Mouse (Mus musculus) megakaryocyte, embryonic 14.5 days (primary cell): ENCODE results near the gene Adamts14. TPM values are rescaled to one million over a fixed set of nuclear protein-coding genes. Genes with fewer than 3 reads are reported as not detected.

Experiments
- H3K27me3 ChIP-seq: replicated peaks from 2 replicates; pipeline ENCODE3; 2012; ENCODE audit warnings: inconsistent platforms
- H3K36me3 ChIP-seq: replicated peaks from 2 replicates; pipeline ENCODE3; 2012; ENCODE audit warnings: low read length, inconsistent platforms, mixed read lengths
- H3K4me1 ChIP-seq: 2 replicates; pipeline ENCODE4 v1.6.1; 2012; ENCODE audit warnings: inconsistent platforms
- H3K4me3 ChIP-seq: replicated peaks from 2 replicates; pipeline ENCODE3; 2012; ENCODE audit warnings: moderate library complexity, mild to moderate bottlenecking, inconsistent platforms
- H3K9me3 ChIP-seq: 2 replicates; pipeline ENCODE4 v1.6.1; 2012; ENCODE audit warnings: inconsistent platforms
- FLI1 ChIP-seq: IDR thresholded peaks from 2 replicates; pipeline ENCODE4 v1.6.1; 2012; ENCODE audit warnings: low read length, inconsistent platforms, mixed read lengths
- GATA1 ChIP-seq: IDR thresholded peaks from 3 replicates; pipeline ENCODE4 v1.6.1; 2012; ENCODE audit warnings: mixed read lengths, low read length, inconsistent platforms, borderline replicate concordance
- polyA plus RNA-seq: library from polyadenylated mRNA; stranded (reverse); fragments of >175 nt; gene quantifications from 2 replicates; pipeline ENCODE4 v1.2.3, GENCODE M21; 2012; ENCODE audit warnings: low replicate concordance; ENCODE audit not compliant: insufficient read depth

Adamts14 gene
- polyA plus RNA-seq, 1 experiment, result 0.12 TPM

DNA sequence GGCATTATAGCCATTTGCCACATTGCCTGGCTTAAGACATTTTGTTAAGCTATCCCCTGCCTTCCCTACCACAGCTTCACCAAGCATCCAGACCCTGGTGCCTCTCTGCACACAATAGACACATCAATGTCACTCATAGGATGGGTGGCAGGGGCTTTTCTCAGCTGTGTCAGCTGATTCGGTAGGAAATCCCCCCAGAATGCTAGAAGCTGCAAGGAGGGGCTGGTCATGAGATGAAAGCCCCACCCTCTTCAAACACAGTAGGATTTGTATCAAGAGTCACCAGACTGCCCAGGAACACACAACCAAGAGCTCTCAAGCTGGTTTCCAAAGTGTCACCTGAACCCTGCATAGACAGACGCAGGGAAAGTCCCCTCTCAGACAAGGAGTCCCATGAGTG is 104.8 kb downstream of the Adamts14 start:
- Histone ChIP-seq H3K9me3 (no peaks in the 10 kb centered on the region), H3K27me3 (peaks cover 43% of the 10 kb centered on the region), H3K36me3 (no peaks in the 10 kb centered on the region), H3K4me1 (no peaks in the 10 kb centered on the region), H3K4me3 (no peak overlapping the region)
- TF ChIP-seq GATA1 (no peak), FLI1 (no peak)

DNA sequence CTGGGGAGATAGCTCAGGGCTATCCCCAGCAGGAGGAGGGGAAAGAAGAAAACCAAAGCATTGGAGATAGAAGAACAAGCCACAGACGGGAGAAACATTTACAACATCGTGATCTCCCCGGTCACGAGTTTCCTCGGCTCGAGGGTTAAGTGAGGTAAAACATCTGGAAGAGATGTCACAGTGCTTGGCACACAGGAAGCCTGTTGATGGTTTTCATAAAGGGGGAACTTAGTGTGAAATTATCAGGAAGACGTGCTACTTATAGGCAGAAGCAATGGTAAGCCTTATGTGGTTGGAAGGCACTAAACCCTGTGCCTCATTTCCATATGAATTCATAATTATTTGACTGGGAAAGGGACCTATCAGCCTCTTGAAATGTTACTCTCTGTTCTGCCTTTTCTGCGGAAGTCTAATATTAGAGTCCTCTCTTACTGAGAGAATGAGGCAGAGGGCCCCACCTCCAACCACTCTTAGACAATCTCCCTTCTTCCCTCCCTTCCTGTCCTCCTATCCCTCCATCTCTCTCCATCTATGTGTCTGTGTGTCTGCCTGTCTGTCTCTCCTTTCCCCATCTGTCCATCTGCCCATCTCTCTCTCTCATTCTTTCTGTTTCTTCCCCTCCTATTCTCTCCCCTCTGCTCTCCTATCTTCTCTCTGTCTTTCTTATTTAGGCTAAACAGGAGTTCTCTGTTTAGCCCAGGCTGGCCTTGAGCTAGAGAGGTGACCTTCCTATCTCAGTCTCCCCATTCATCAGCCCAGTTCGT is 105.7 kb downstream of the Adamts14 start:
- no peaks in the 10 kb centered on the region for H3K36me3 ChIP-seq
- no peaks in the 10 kb centered on the region for H3K9me3 ChIP-seq
- no peak for TF ChIP-seq GATA1
- TF ChIP-seq FLI1, result no peak
- no peak overlapping the region for H3K4me3 ChIP-seq
- peaks cover 36% of the 10 kb centered on the region for H3K27me3 ChIP-seq
- no peaks in the 10 kb centered on the region for H3K4me1 ChIP-seq

DNA sequence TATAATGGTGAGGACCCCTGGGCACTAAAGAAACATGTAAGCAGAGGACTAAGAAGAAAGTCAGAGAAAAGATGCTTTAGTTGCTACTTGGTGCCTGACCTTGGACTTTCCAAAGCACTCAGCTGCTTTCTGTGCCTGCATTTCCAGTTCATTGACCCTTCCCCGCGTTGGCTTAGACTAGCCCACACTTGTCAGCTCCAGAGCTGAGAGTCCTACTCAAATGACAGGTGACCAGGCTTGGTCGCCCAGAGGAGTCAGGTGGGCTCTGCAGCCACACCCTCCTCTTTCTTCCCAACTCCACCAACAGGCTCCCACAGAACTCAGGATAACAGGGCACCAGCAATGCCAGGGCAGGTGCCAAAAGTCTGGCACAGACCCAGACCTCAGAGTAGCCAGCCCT is 110.9 kb downstream of the Adamts14 start:
- H3K27me3 ChIP-seq, result peaks cover 23% of the 10 kb centered on the region
- H3K9me3 ChIP-seq, result peaks cover under 1% of the 10 kb centered on the region; the same call in 1 of the 2 replicates
- H3K4me1 ChIP-seq, result no peaks in the 10 kb centered on the region
- no peaks in the 10 kb centered on the region for H3K36me3 ChIP-seq
- H3K4me3 ChIP-seq, result no peak overlapping the region
- no peak for TF ChIP-seq FLI1
- no peak for TF ChIP-seq GATA1

DNA sequence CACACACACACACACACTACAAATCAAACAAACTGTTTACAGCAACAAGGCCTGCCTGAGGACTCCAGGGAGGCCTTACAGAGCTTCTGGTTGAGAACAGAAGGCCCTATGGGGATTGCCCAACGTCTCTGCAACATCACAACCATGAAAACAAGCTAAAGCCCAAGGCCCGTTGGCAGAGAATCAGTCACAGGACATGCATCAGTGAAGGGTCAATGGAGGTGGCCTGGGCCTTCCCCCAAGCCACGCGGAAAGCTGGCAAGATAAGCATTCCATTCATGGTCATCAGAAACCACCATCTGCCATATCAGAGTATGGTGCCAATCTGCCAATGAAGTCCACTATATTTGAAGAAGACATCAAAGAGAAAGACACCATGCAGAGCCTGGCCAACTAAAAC is 112.6 kb downstream of the Adamts14 start:
- Histone ChIP-seq H3K36me3 (no peaks in the 10 kb centered on the region), H3K4me1 (no peaks in the 10 kb centered on the region), H3K27me3 (peaks cover 19% of the 10 kb centered on the region), H3K4me3 (no peak overlapping the region), H3K9me3 (peaks cover 11% of the 10 kb centered on the region)
- no peak for TF ChIP-seq GATA1
- TF ChIP-seq FLI1, result no peak

DNA sequence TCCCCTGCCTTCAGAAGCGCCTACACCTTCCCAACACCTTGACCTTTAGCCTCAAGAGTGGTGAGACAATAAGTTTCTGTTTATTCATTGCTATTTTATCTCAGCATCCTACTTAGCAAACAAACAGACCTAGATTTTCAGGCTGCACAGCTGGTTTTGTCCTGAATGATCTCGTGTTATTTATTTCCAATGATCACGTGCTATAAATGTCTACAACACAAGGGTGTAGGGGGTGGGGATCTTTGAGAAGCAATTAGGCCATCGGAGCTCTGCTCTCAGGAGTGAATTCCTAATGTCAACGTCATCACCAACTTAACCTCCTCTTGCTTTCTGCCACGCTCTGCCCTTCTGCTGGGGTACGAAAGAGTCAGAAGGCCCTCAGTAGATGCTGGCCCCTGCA is 113.1 kb downstream of the Adamts14 start:
- H3K4me1 ChIP-seq, result no peaks in the 10 kb centered on the region
- peaks cover 22% of the 10 kb centered on the region for H3K27me3 ChIP-seq
- H3K9me3 ChIP-seq, result peaks cover 11% of the 10 kb centered on the region
- TF ChIP-seq GATA1, result no peak
- H3K4me3 ChIP-seq, result no peak overlapping the region
- no peaks in the 10 kb centered on the region for H3K36me3 ChIP-seq

DNA sequence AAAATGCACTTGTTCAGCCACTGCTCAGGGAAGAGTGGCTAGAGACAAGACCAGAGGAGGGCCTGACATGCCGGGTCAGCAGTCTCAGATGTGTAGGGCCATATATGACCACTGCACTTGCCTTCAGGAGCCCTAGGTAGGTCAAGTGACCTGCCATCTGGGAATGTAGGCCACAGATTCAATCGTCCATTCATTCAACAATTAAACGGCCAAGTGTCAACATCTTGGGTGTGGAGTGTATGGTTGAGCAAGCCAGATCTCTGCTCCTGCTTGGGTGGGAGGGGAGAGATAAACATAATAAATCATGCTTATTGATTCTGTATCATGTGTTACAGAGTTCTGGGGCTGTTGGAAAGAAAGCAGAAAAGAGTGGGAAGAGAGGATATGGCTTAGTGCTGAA is 114.6 kb downstream of the Adamts14 start:
- Histone ChIP-seq H3K36me3 (no peaks in the 10 kb centered on the region), H3K27me3 (peaks cover 22% of the 10 kb centered on the region), H3K4me3 (no peak overlapping the region), H3K4me1 (no peaks in the 10 kb centered on the region), H3K9me3 (peaks cover 11% of the 10 kb centered on the region)
- TF ChIP-seq GATA1 (no peak), FLI1 (no peak)

DNA sequence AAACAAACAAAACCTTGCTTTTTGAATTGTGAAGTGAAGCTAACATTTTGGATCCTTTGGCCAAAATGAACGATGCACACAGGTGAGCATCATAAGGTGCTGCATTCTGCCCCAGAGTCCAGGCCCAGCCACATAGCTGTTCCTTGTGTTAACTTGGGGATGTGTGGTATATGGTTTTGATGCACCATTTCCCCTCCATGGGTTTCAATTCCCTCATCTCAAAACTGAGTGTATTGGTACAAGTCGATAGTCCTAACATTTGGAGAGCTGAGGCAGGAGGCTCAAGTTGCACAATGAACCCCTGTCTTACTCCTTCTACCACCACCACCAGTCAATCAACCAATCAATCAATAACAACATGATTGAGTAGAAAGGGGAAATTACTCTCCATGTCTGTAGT is 116.8 kb downstream of the Adamts14 start:
- TF ChIP-seq FLI1 (no peak), GATA1 (no peak)
- Histone ChIP-seq H3K4me3 (no peak overlapping the region), H3K27me3 (peaks cover 26% of the 10 kb centered on the region), H3K9me3 (peaks cover 11% of the 10 kb centered on the region), H3K36me3 (no peaks in the 10 kb centered on the region), H3K4me1 (no peaks in the 10 kb centered on the region)

DNA sequence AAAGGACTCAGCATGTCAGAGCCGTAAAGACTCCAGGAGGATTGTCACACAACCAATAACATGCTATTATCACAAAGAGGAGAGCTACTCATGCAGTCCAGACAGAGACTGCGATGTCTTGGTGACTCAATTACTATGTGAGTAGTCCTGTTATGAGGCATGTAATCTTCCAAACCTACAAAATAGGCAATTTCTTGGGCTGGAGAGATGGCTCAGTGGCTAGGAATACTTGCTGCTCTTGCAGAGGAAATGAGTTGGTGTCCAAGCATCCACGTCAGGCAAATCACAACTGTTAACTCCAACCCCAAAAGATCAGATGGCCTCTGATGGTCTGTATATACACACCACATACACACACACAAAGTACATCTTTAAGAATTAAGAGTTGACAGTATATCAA is 117.6 kb downstream of the Adamts14 start:
- TF ChIP-seq GATA1 (no peak), FLI1 (no peak)
- peaks cover 29% of the 10 kb centered on the region for H3K27me3 ChIP-seq

DNA sequence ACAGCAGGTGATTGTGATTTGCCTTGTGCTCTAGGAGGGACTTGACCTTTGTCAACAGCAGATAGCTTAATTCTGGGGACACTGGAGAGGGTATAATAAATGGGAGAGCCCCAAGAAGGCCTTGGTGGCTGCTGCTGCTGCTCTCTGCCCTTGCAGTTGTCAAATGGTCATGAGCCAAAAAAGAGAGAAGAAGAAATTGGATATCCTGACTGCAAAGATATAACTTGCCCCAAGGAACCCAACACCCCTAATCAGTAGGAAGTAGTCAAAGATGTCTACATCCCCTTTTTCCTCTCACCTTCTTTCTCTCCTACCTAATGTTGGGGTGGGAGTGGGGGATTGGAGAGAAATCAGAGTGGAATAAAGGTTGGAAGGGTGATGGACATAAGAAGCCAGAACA is 121.1 kb downstream of the Adamts14 start:
- H3K4me3 ChIP-seq, result no peak overlapping the region
- H3K4me1 ChIP-seq, result peaks cover 8% of the 10 kb centered on the region
- H3K27me3 ChIP-seq, result peaks cover 47% of the 10 kb centered on the region
- H3K36me3 ChIP-seq, result no peaks in the 10 kb centered on the region
- H3K9me3 ChIP-seq, result peaks cover 8% of the 10 kb centered on the region
- TF ChIP-seq FLI1 (no peak), GATA1 (no peak)

More for the DNA sequence above, 117.6 kb downstream of the Adamts14 start:
- Histone ChIP-seq H3K4me1 (no peaks in the 10 kb centered on the region), H3K4me3 (no peak overlapping the region), H3K36me3 (no peaks in the 10 kb centered on the region), H3K9me3 (peaks cover 11% of the 10 kb centered on the region)

DNA sequence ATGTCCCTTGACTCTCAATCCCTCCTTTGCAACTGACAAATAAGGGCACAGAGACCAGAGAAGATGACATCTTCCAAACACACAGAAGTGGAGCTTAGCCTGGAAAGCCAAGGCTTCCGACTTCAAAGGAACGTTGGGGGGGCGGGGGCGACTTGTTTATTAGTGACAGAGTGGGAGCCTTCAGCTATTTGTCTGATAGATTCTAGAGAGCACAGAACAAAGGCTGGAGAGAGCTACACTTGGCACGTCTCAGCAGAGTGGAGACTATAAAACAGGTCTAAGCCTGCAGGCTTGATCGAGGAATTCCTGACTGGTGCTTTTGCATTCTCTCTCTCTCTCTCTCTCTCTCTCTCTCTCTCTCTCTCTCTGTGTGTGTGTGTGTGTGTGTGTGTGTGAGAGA is 122.6 kb downstream of the Adamts14 start:
- Histone ChIP-seq H3K9me3 (no peaks in the 10 kb centered on the region), H3K27me3 (peaks cover 61% of the 10 kb centered on the region), H3K4me3 (no peak overlapping the region), H3K36me3 (no peaks in the 10 kb centered on the region), H3K4me1 (peaks cover 21% of the 10 kb centered on the region)
- TF ChIP-seq GATA1 (no peak), FLI1 (no peak)
